Mouse (Mus musculus) left cerebral cortex, adult 9 months (tissue): ENCODE results near the gene Cadps2.

ENCODE experiments used
- DNase-seq, 2 experiments: peaks; one replicate each; pipeline ENCODE4 v3.0.0; 2022; ENCODE audit warnings: low spot score in 2 of 2

The Cadps2 gene

DNA sequence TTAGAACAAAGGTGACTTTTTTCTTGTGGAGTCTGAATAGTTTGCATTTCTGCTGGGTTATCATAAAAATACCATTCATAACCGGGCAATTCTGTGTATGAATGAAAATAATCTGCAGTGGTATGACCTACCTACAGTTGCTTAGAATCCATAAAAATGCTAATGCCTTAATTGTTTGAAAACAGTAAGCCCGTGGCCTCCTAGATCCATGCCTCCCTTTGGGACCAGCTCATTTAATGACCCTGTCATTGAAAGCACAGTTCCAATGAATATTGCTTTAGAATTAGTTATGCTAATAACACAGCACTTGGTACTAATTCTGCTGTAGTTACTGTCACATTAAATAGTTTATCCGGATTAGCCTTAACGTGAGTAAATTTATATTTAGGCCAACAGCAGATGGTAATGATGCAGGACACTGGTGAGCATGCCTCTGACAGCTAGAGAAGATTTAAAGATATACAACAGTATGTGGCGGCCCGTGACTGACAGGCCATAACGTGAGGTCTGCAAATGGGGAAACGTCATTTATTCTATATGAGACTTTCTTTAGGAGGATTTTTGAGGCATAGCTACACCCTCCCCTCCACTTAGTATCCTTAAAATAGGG, 477.3 kb downstream of the Cadps2 start:
- DNase-seq: no peak

DNA sequence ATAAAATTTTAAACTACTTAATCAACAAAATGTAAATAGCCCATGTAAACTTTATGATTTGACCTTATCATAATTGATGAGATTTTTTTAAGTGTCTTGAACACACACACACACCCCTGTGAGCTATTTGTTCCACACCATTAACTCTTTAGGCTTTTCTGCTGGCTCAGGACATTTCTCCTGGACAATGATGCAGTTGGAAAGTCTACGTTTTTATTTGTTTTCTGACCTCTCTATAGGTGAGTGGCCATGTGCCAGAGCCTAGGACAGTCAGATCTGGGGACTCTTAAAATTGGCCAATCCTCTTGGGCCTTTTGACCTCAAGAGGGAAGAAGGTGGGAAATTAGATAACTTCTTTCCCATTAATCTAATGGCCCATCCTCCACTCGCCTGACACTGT, 478.6 kb downstream of the Cadps2 start:
- DNase-seq: no peak

DNA sequence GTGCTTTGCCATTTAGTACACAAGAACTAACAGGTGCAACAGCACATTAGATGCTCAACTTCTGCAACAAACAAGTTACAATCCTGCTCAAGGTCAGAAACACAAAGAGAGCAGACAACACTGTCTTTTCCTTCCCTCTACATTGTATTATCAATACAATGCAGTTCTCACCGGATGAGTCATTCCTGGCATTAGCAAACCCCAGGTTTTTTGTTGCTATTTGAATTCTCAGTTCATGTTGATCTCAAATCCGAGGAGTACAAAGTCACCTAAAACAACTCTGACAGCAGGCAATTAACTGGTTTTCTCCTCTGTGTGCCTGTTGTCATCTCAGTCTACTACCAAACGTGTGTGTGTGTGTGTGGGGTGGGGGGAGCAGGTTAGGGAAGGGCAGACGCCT, 483.1 kb downstream of the Cadps2 start:
- no peak for DNase-seq

DNA sequence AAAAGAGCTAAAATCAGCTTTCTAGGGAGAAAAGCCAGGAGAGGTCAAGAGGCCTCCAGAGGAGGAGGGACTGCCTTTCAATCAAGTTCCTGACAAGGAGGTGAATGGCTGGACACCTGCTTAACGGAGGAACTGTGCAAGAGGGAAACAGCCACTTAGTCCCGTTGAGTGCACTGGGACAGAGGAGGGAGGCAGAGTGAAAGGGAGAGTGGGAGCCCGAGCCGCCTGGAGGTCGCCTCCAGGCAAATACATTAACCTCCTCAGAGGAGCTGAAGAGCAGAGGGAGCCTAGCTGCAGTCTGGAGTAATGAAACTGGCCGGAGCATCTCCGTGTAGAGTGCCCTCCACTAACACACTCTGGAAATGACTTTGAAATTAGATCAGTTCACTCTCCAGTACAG, 485.7 kb downstream of the Cadps2 start:
- no peak for DNase-seq

DNA sequence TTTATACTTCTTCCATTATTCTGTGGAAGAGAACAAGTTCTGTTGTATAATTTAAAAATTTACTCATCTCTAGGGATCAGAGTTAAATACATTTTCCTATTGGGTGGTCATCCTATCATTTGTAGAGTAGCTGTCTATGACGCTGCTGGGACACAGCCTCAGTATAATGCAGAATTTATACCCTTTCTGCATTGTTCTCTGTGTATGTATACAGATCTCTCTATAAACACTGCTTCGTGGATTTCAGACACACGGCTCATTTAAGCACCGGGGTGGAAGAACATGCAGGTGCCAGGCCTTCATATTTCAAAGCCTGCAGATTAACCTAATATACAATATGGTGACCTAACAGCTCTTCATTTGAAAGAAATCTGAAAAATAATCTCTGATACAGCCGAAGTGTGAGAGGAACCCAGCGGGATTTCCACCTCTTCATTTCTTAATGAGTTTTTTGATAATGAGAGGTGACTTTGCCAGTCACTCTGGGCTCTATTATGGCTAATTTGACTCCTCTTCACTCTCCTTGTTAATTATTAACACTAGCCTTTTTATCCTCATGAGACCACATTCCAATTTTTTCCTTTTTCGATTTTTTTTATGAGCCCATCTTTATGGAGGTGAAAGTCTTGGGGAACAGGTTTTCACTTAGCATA, 501.7 kb downstream of the Cadps2 start:
- no peak for DNase-seq

DNA sequence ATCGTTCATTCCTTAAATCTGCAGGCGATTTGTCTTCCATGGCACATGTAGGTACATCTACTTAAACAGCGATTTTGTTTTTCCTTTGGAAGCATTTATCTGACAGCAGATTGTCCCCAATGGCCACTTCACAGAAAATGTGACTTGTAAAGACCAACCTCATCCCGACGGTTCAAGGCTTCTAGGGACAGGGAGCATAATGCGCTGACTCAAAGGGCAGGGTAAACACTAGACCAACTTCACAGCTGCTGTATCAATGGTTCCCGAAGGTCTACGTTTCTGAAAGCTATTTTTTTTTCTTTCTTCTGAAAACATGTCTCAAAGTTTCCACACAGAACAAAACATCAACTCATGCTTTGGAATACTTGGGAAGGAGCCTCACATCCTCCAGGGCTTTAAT, 524.3 kb downstream of the Cadps2 start:
- DNase-seq: no peak

DNA sequence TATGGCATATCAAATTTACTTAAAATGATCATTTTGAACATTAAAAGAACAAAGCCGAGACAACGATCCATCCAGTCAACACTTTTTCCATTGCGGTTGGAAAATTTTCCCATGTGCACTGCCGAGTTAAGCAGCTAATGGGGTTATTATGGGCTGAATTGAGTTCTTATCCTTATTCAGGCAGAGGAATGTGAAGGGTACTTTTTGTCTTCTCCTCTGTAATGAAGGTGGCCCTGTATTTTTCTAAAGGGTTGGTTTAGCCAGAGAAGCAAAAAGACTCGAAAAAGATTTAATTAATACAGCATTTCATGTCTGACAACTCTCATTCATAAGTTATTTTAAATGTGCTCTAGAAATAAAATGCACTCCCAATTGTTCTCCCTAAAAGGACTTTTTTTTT, 524.9 kb downstream of the Cadps2 start:
- DNase-seq: no peak

DNA sequence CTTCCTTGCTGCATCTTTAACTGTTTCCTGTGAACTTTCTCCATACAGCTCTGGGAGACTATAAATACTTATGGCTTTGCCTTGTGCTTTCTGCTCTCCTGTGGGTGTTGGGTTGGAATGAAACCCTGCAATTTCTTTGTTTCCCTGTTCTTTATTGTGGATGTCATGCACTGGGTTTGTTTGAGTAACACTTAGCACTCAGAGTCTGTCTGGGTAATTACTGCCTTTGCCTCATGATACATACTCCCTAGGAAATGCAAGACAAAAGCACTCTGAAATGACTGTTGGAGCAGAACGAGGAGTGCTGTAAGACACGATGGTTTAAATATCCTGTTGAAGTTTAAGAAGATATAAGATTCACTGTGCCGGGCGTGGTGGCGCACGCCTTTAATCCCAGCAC, 533.2 kb downstream of the Cadps2 start:
- DNase-seq: no peak

DNA sequence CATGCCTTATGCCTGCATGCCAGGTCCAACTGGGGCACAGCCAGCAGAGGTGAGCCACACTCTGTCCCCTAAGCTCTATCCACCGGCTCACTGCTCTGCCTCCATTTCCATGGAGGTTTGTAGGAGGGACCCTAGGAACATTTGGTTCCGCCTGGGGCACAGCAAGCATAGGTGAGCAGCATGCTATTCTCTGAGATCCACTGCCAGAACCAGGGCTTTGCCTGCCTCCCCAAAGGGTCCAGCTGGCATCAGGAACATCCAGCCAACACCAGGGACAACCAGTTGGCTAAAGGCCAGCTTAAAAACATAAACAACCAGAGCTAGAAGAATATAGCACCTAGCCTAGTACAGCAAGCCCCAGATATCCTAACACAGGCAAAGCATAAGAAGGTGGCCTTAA, 540.6 kb downstream of the Cadps2 start:
- DNase-seq: no peak

DNA sequence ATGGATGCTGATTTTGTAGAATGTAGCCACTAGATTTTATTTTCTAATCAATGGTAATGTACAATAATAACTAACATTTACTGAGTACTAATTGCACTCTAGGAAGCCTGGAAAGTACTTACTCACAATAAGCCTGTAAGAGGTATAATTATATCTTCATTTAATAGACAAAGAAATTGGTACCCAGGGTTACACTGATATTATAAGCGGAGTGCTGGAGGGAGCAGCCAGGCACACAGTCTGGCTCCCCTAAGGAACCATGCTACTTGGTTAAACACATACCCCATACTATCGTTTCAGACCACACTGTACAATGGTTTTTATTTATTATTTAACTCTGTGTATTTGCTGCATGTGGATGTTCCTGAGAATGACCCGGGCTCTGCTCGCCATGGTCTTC, 544.5 kb downstream of the Cadps2 start:
- DNase-seq: no peak

DNA sequence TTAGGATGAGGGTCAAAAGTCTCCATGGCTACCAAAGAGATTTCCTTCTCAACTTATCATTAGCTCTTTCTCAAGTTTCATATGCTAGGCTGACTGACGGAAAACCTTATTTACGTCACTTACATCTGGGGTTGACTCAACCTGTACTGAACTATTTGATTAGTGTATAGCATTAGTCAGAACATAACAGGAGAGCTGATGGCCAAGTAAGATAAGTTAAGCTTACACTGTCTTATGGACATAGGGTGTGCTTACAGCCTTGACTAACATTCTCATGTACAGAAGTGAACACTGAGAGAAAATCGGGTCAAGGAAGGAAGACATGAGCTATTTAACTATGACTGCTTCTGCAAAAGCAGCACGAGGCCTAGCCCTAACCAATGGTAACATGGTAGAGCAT, 550.5 kb downstream of the Cadps2 start:
- no peak for DNase-seq

DNA sequence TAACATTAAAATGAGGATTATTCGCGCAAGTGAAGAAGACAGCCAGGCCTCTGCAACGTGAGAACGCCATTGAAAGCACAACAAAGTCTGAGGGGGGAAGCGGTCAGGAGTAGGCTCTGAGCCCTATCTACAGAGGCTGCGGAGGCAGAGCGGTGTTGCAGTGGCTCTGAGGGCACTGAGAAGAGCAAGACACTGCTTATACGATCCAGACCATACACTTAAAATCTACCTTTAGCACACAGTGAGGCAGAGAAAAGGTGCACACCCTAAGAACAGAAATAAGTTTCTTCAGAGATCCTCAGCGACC, 557.8 kb downstream of the Cadps2 start:
- DNase-seq: no peak

DNA sequence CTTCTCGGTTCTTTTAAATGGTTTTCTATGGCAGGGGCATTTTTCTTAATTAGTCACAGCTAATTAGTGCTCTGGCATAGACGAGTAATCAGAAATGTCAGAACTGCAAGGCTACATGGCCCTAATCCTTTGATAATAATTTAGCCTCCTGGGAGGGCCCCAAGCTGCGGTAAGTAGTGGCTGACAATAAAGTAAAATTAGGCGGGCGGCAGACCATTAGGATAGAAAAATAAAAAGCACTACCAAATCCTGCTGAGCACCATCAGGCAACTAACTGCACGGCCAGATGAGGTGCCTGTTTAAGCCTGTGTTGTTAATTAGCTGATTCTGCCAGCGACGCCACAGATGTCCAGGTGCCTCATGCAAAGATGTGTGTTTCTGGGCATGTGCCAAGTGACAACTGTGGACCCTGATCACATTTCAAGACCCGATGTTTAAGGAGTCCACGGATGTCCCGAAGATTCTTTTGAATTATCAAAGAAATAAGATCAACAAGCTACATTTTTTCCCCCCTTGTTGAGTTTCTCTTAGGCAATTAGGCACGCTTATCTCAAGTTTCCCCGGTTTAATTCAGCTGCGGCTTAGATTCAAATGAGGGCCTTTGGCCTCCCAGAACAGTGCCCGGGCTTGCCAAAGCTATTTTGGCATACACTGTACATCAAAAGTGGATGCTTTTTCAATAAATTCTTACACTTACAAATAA, 558.3 kb downstream of the Cadps2 start:
- no peak for DNase-seq

DNA sequence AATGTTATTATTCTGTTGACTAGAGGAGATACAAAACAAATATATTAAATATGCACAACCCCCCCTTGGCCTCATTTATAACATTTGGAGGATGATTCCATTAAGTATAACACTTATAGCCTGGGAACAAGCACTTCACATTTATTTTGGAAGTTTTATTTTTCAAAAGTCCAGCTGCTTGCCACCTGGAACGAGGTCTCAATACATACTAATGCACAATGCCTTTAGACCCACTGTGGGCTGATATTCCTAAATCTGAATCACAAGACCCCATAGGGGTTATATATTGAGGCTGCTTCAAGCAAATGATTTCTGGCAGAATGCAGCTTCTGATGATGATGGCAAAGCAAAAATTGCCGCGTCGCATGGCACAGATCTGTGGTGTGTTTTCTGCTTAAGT, 565.7 kb downstream of the Cadps2 start:
- DNase-seq: no peak

DNA sequence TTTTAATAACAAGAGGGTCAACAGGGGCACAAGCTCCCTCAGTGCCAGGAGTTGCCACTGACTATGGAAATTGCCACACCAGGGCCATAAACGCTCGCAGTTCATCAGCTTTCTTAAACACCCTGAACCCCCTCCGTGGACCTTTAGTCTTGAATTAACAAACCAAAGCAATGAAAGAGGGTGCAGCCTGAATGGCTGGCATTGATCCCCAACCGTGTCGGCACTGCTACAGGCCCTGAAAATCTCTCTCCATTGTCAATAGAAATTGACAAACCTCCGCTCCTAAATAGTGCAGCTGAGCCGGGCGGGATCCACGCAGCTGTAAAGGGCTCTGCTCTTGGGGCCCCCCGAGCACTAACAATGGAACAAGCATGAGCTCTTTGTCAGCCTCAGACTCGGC, 566.2 kb downstream of the Cadps2 start:
- DNase-seq: no peak

DNA sequence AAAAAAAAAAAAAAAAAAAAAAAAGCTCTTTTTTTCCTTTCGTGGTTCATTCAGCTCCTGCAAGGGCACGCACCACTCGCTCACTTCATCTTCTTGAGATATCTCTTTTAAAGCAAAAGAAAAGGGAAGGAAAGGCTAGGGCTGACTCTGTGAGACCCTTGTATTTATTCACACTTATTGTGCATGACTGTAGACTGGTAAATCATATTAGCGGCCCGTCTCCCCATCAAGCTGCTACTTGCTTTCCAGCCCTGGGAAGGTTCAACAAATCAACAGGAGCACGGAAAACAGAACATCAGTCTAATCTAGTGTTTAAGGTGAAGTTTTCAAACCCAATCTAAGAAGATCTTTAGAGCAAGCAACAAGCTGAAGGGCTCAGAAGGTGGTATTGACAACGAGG, 566.7 kb downstream of the Cadps2 start:
- DNase-seq: no peak

DNA sequence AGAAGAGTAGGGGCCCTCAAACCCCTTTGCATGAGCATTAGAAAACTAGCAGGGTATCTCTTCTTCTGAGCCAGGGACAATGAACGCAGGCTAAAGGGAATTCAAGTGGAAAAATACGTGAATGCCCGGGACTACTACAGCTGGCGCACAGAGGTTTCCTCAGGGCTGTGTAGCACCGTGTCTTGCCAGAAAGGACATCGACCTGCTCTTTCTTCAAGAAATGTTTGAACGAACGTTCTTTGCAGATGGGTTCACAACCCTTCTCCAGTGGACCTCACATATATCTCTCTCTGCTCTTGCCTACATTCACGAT, 578.5 kb downstream of the Cadps2 start:
- no peak for DNase-seq

DNA sequence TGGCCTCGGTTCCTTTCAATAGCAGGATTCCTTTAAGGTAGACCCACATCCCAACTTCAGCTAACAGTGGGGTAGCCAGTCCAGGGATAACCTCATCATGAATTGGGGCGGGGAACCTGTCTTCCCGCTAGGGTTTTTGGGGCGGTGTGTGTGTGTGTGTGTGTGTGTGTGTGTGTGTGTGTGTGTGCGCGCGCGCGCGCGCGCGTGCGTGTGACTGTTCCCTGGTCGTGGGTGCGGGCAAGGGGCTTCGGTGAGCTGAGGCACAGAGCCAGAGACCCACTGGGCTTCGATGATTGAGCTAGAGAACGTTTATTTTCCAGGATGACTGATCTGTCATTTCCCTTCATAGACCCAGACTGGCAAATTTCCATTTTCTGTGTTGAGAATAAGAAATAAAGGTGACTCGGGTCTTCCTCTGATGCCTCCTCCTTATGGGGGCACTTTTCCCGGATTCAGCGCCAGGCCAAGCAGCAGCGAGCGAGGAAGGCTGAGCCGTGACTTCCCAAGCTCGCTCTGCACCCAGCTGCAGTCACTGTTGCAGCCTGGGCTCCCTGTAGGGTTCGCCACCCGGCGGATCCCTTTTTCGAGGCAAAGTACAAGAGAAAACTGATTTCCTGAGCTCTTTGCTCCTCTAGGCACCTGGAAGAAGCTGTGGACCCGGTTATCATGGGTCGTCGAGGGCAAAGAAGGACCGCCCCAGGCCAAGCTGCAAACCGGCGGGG, 579.0 kb downstream of the Cadps2 start:
- DNase-seq: no peak

DNA sequence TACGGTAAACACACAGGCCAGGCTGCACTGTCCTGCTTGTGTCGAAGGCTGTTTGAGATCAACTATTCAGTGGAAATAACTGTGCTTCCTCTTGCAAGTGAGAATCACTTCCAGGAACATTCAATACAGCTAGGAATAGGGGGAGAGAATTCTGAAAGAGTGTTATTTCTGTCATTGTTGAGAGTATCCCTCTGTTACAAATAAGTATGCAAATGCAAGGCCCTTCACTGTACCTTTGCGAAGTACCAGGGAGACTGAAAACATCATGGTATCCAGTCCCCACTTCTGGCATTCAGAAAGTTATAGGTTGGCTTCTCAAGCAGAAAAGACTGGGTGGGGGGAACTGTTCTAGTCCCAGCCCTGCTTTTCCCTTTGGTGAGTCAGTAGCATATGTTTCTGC, 581.2 kb downstream of the Cadps2 start:
- DNase-seq: no peak

DNA sequence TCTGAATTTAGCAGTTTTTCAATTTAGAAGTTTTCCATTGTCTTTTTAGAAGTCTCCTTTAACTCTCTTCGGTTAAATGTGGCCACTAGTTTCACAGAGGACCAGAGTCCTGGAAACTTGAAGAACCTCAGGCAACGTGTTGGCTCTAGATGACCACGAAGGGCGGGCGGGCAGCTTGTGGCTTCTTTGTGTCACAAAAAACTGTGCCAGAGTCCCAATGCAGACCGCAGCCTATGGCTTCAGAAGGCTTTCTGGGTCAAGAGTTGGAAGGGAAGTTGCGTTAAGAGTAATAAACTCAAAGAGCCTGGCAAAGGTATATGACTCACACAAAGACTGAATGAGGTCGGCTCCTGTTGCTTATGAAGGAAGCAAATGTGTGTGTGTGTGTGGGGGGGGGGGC, 584.1 kb downstream of the Cadps2 start:
- DNase-seq: no peak

DNA sequence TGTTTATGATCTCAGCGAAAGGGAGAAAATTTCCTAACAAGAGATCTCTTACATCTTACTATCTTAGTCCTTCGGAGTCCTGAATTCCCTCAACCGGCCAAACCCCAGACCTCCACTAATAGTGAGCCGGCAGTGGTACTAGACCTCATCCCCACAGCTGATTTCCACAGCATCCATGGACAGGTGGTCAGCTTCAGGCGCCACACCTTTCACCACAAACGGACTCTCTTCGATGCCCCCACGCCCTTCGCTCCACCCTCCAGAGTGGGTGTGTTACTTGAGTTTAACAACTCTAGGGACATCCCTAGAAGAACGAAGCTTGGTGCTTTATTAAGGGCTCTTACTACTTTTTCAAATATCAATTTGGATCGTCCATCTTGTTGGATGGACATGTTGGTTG, 584.6 kb downstream of the Cadps2 start:
- DNase-seq: no peak

DNA sequence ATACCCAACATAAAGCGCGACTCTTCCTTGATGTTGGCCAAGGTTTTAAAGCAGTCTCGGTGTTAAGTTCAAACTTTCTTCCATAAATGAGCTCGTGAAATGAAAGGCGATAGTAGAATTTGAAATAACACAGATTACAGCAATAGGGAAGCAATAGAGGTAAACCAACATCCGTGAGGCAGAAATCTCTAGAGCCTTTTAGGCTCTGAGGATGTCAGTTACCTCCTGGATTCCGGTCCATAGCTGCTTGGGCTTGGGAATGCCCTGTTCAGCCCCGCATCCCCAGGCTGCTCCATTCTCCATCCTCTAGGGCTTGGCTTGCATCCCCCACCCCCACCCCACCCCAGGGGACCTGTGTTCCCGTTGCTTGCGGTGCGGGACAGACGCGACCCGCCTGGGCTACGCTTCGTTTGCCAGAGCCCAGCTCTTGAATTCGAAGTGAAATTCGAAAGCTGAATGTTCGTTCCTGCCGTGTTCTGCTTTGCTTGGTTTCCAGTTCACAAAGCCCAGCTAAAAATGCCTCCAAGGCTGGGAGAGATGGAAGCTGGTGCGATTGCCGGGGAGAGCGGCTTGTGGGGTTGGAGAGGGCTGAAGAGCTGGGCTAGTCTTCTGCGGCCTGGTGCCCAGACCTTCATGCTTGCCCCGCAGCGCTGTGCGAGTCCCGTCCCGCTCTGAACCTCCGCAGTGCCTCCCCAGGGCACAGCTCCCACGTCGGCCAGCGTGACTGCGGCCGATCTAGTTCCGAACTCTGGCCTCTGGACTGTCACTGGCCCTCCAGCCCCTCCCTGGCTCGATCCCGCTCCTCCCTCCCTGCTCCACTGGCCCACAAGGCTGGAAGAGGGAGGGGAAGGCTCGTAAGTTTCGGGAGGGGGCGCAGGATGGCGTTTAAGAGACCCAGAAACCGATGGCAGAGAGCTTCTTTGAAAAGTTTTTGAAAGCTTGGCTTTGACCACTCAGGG, 585.6 kb downstream of the Cadps2 start:
- DNase-seq: no peak
